Mouse (Mus musculus) lung, embryonic 14.5 days (tissue): ENCODE results near the gene Synpo2. TPM values are rescaled to one million over a fixed set of nuclear protein-coding genes. Genes with fewer than 3 reads are reported as not detected.

Experiments
- ATAC-seq: fragments of 200-750 bp; cut with Nextera tagmentation; 2 replicates; pipeline ENCODE4 v1.8.0; 2017; ENCODE audit warnings: mild to moderate bottlenecking, moderate TSS enrichment, moderate library complexity; ENCODE audit not compliant: insufficient read depth
- DNase-seq: peaks from one replicate; pipeline ENCODE4 v3.0.0-alpha.2; 2015
- H3K27ac ChIP-seq: fragments of 300-500 bp; sonication (generic); 2 replicates; pipeline ENCODE4 v1.5.1; 2014; ENCODE audit warnings: low read depth, mild to moderate bottlenecking, moderate library complexity
- H3K27me3 ChIP-seq: fragments of 300-500 bp; sonication (generic); 2 replicates; pipeline ENCODE4 v1.6.1; 2014; ENCODE audit warnings: low read length, control low read depth; ENCODE audit not compliant: insufficient read depth
- H3K36me3 ChIP-seq: fragments of 300-500 bp; sonication (generic); 2 replicates; pipeline ENCODE4 v1.6.1; 2014; ENCODE audit warnings: control low read depth; ENCODE audit not compliant: insufficient read depth
- H3K4me1 ChIP-seq: fragments of 300-500 bp; sonication (generic); 2 replicates; pipeline ENCODE4 v1.6.1; 2014; ENCODE audit warnings: antibody characterized with exemption, control low read depth; ENCODE audit not compliant: insufficient read depth
- H3K4me2 ChIP-seq: fragments of 300-500 bp; sonication (generic); 2 replicates; pipeline ENCODE4 v1.6.1; 2014; ENCODE audit warnings: mild to moderate bottlenecking
- H3K4me3 ChIP-seq: fragments of 300-500 bp; sonication (generic); 2 replicates; pipeline ENCODE4 v1.5.1; 2014; ENCODE audit warnings: low read depth, low read length
- H3K9ac ChIP-seq: fragments of 300-500 bp; sonication (generic); 2 replicates; pipeline ENCODE4 v1.6.1; 2014
- H3K9me3 ChIP-seq: fragments of 300-500 bp; sonication (generic); 2 replicates; pipeline ENCODE4 v1.6.1; 2016; ENCODE audit warnings: low read depth, low read length, control low read depth
- CTCF ChIP-seq: IDR thresholded peaks from 2 replicates; pipeline ENCODE4 v1.5.1; 2016; ENCODE audit warnings: antibody characterized with exemption, low read depth
- WGBS: fragments of 180-500 bp; shearing (Covaris S2); extraction: QIAGEN DNeasy Blood & Tissue Kit; methylation state at CpG from one replicate; pipeline ENCODE4 v1.1.7; 2014; 5-methylcytosine and 5-hydroxymethylcytosine counted together
- polyA plus RNA-seq: library from polyadenylated mRNA; unstranded; fragments of >200 nt; fragmentation: Nextera tagmentation; extraction: Ambion mirVana; gene quantifications from 2 replicates; pipeline ENCODE4 v1.2.1, GENCODE M21; 2014

The Synpo2 gene
- polyA plus RNA-seq: 13.2 TPM in 2 replicates

DNA sequence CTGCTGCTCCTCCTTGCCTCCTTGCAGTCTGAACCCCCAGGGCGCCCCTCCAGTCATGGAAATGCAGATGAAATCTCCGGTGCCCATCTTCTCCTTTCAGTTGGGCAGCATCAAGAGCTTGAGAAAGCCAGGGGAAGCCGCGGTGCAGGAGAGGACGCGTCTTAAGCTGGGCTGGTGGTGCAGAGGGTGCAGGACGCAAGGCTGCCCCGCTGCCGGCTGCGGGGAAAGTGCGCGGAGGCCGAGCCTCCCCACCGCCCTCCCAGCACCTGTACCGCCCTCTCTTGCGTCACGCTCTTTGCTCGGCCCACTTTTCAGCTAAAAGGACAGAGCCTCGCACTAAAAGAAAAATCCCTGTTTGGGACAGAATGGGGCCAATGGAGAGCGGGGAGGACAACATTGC lies at the start of gene Synpo2:
TSS of gene Synpo2 (minus strand) at position 229 of the 400 bp plus-strand sequence.
- Histone ChIP-seq H3K4me3 (peak within 1 kb of the TSS; percentile 42), H3K9me3 (no peaks in the 10 kb centered on the region), H3K36me3 (no peaks in the 10 kb centered on the region), H3K4me1 (no peaks in the 10 kb centered on the region), H3K4me2 (peak within 1 kb of the TSS; percentile 74), H3K27ac (peak within 1 kb of the TSS; percentile 30; the same call in 1 of the 2 replicates), H3K9ac (peak within 1 kb of the TSS; percentile 54), H3K27me3 (peaks cover 14% of the 10 kb centered on the region)
- under 1% methylated on average over 20 of the region's 20 CpGs for WGBS
- peak; percentile 76 for DNase-seq
- peak; percentile 76 for ATAC-seq
- TF ChIP-seq CTCF: no peak

DNA sequence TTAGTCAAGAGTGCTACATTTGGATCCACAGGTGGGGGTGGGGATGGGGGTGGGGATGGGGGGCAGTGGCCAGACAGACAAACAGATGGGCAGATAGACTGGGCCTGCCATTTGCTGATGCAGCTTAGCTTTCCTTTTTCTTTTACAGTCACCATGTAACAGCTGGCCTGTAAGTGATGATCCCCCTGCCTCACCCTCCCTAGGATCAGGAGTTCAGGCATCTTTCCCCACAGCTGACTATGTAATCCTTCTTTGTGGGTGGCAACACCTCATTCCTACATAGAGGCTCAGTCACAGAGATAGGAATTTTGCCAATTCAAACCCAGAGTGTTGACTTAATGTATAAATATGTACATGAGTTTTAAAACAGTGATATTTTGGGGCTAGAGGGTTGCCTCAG lies 49.7 kb upstream of the Synpo2 start:
- H3K27me3 ChIP-seq: no peaks in the 10 kb centered on the region
- no peak overlapping the region for H3K4me3 ChIP-seq
- no peaks in the 10 kb centered on the region for H3K4me1 ChIP-seq
- no peak for TF ChIP-seq CTCF
- no peak overlapping the region for H3K9ac ChIP-seq
- DNase-seq: peak; percentile 11
- peaks cover 28% of the 10 kb centered on the region for H3K36me3 ChIP-seq
- no peak overlapping the region for H3K27ac ChIP-seq
- no peaks in the 10 kb centered on the region for H3K9me3 ChIP-seq
- ATAC-seq: peak; percentile 52; the same call in 1 of the 2 replicates
- no peak overlapping the region for H3K4me2 ChIP-seq

DNA sequence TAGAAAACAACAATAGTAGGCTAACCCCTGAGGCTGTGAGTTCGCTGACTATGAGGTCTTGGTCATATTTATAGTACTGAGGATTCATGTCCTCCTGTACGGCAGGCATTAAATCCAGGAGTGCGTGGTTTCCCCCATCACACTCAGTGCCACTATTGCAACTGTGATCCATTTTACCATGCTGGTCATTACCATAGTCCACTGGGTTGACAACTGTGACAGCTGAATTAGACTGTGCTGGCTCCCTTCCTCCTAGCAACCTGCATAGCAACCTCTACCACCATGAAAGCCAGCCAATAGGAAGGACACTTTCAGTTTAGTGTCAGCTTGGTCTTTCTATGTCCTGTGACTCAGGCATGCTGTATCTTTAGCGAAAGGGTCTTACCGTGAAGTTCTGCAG lies 48.3 kb upstream of the Synpo2 start:
- H3K9me3 ChIP-seq: no peaks in the 10 kb centered on the region
- H3K27me3 ChIP-seq: no peaks in the 10 kb centered on the region
- 95% methylated on average over 5 of the region's 5 CpGs for WGBS
- no peak overlapping the region for H3K4me3 ChIP-seq
- no peak for TF ChIP-seq CTCF
- peaks cover 35% of the 10 kb centered on the region for H3K36me3 ChIP-seq
- ATAC-seq: no peak
- H3K9ac ChIP-seq: no peak overlapping the region
- no peaks in the 10 kb centered on the region for H3K4me1 ChIP-seq
- H3K27ac ChIP-seq: no peak overlapping the region
- no peak for DNase-seq
- no peak overlapping the region for H3K4me2 ChIP-seq

DNA sequence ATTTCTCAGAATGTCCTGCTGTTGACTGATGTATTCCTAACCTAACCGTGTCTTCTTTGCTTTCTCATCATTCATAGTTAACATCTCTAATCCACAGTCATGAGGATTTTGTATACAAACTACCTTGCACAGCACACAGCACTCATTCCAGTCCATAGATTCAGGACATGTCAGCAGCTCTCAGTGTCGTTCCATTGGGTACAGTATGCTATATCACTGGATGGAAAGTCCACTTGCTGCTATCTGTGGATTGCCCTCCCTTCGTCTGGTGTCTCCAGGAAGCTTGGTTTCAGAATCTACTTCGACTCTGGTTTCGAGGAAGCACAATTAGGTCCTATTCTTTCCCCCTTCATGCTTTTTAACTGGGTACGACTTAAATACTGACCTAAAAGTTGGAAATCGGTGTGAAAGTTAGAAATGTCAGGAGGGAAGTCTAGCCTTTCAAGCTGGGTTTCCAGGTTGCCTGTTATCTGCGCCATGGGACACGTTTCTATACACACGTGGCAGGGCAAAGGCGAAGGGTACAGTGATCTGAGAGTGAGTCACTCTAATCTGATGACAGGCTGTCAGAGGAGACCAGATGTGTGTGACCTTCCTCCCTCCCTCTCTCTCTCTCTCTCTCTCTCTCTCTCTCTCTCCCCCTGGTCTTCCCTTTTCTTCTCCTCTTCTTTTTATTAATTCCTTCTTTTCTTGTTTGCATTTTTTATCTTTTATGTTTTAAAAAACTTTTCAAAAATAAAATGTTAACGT lies 47.1 kb upstream of the Synpo2 start:
- H3K36me3 ChIP-seq: peaks cover 41% of the 10 kb centered on the region

DNA sequence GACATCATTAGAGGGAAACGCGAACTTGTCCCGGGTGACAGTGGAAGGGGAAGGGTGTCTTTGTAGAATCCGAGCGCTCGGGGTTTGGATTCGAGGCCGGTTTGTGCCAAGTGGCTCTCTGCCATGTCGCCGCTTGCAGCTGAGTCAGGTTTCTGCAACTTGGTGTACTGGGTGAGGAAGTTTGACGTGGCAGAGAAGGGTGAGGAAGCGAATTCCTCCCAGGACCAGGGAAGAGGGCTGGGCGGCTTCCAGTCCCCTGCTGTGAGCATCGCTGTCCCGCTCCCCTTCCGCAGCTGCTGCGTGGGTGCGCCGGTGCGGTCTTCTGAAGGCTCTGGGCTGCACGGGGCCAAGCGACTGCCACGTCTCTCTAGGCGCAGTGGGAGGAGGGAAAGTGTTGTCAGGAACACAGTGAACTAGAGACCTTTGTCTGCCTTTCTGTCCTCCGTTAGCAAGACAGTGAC lies 31.8 kb upstream of the Synpo2 start:
- no peaks in the 10 kb centered on the region for H3K9me3 ChIP-seq
- peak; percentile 79 for ATAC-seq
- under 1% methylated on average over 24 of the region's 25 CpGs for WGBS
- peak overlapping the region; percentile 78; the same call in 1 of the 2 replicates for H3K27ac ChIP-seq
- H3K36me3 ChIP-seq: peaks cover 28% of the 10 kb centered on the region
- no peaks in the 10 kb centered on the region for H3K27me3 ChIP-seq
- H3K4me2 ChIP-seq: peak overlapping the region; percentile 80
- H3K4me3 ChIP-seq: peak overlapping the region; percentile 76
- no peak for TF ChIP-seq CTCF
- peak; percentile 76 for DNase-seq
- H3K9ac ChIP-seq: peak overlapping the region; percentile 75
- H3K4me1 ChIP-seq: no peaks in the 10 kb centered on the region; the same call in 1 of the 2 replicates

More for the DNA sequence above, 47.1 kb upstream of the Synpo2 start:
- H3K4me1 ChIP-seq: no peaks in the 10 kb centered on the region
- no peak overlapping the region for H3K4me3 ChIP-seq
- no peak overlapping the region for H3K4me2 ChIP-seq
- H3K9me3 ChIP-seq: no peaks in the 10 kb centered on the region
- ATAC-seq: no peak
- H3K27me3 ChIP-seq: no peaks in the 10 kb centered on the region
- no peak overlapping the region for H3K9ac ChIP-seq
- 63% methylated on average over 12 of the region's 12 CpGs for WGBS
- TF ChIP-seq CTCF: no peak
- no peak overlapping the region for H3K27ac ChIP-seq
- DNase-seq: no peak

DNA sequence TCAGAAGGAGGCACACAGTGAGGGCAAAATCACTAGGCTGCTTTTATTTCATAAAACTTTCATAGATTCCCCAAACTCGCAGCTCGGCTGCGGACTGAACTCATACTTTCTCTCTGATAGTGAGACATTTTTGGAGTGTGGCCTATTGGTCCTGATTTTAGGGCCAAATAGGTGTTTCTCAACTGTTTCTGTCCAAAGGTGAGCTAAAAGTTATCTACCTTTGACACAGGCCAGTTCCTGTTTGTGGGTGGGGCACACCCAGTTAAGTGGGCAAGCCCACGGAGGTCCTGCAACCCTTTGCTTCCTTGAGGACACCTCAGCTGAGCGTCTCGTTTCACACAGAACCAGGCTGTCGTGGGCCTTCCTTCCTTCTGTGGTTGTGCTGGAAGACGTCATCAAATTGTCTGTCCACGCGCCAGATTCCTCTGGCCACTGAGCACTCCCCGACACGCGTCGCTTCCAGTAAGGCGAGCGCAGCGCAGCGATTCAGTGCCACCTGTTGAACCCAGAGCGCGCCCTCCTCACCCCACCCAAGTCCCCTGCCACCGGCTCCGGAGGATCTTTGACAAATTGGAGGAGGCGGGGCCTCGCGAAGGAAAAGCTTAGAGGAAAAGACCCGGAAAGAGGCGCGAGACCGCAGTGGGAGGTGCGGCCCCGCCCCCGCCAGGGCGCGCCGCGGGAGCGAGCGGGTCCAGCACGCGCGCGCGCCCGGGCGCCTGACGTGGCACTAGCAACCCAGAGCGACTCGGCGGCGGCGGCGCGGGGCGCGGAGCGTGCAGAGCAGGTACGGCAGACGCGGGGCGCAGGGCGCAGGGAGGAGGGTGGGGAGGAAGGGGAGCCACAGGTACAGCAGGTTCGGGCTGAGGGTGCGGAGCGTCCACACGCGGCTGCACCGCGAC lies 31.1 kb upstream of the Synpo2 start, which contains the start of gene Sec24d:
TSS of gene Sec24d (plus strand) at position 703 of the 899 bp plus-strand sequence.
- no peak for TF ChIP-seq CTCF
- peak within 1 kb of the TSS; percentile 80 for H3K4me2 ChIP-seq
- no peaks in the 10 kb centered on the region for H3K27me3 ChIP-seq
- H3K9ac ChIP-seq: peak within 1 kb of the TSS; percentile 75
- peaks cover 23% of the 10 kb centered on the region; the same call in 1 of the 2 replicates for H3K36me3 ChIP-seq
- peak within 1 kb of the TSS; percentile 78; the same call in 1 of the 2 replicates for H3K27ac ChIP-seq
- ATAC-seq (peak; percentile 90), DNase-seq (peak; percentile 91)
- WGBS: 2% methylated on average over 68 of the region's 68 CpGs
- no peaks in the 10 kb centered on the region; the same call in 1 of the 2 replicates for H3K4me1 ChIP-seq
- H3K9me3 ChIP-seq: no peaks in the 10 kb centered on the region
- peak within 1 kb of the TSS; percentile 76 for H3K4me3 ChIP-seq

DNA sequence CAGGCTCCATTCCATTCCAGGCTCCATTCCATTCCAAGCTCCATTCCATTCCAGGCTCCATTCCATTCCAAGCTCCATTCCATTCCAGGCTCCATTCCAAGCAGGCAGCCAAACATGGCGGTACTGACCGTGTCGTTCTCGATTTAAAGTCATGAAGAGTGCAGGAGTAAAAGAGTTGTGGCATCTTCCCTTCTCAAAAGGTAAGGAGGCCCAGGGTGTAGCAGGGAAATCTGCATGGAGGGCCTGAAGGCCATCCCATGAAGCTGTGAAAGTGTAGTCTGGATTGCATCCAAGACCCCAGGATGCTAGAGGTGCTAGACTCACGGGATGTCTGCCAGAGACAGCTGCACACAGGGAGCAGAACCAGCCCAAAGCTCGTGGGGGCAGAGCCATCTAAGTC lies 28.8 kb upstream of the Synpo2 start:
- TF ChIP-seq CTCF: no peak
- peak overlapping the region; percentile 45 for H3K4me2 ChIP-seq
- H3K36me3 ChIP-seq: no peaks in the 10 kb centered on the region
- no peaks in the 10 kb centered on the region; the same call in 1 of the 2 replicates for H3K4me1 ChIP-seq
- no peak for ATAC-seq
- no peaks in the 10 kb centered on the region for H3K9me3 ChIP-seq
- H3K27me3 ChIP-seq: no peaks in the 10 kb centered on the region
- 24% methylated on average over 6 of the region's 6 CpGs for WGBS
- H3K4me3 ChIP-seq: peak overlapping the region; percentile 25
- DNase-seq: peak; percentile 65
- no peak overlapping the region for H3K9ac ChIP-seq
- H3K27ac ChIP-seq: no peak overlapping the region
